Mouse (Mus musculus) c-Kit-positive CD71-negative TER-119-negative erythroid progenitor cells, embryonic 14.5 days (primary cell): ENCODE data around the gene Serf2.
A peak's percentile ranks its signal among the peaks of the same experiment; 100 is the strongest.

Source experiments
- DNase-seq: peaks from one replicate; pipeline ENCODE4 v3.0.0-alpha.2; 2013; ENCODE audit warnings: low read depth

Serf2 gene

DNA sequence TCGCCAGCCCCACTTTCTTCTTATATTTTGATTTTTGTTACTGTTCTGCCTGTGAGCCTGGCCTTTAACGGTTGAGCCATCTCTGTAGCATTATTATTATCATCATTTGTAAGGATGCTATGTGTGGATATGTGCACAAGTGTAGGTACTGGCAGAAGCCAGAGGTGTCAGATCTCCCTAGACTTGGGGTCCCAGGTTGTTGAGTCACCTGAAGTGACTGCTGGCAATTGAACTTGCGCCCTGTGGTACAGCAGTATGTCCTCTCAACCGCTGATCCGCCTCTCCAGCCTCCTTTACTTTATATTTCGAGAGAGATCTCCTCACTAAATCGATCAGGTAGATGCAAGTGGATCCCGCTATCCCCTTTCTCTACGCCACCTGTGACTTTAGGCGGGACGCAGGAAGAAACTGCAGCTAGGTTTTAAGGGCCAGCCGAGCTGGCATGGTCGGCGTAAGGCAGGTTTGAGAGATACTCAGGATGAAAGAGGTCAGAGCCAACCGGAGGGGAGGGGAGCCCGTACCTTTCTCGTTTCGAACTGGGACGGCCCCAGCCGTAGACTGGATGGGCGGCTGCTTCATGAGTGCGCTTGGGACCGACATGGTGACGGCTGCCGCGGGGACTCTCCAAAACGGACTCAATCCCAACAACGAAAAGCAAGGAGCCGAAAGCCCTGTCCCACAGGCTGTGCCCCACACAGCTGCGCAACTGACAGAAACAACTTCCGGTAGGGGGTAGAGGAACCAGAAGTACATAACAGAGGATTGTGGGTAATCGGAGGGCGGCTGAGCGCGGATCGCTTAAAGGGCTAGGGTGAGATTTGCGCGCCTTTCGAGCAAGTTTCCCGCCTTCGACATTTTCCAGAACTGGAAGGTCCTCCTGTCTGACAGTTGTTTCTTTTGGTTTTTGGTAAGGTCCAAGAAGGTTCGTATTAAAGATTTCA is 57.2 kb downstream of the Serf2 start, which contains the start of the genes Mfap1a and Wdr76:
Mfap1a (minus strand) TSS at position 724 of the 941 bp plus-strand sequence.
Wdr76 (plus strand) TSS at position 782 of the 941 bp plus-strand sequence.
- peak; percentile 84 for DNase-seq

DNA sequence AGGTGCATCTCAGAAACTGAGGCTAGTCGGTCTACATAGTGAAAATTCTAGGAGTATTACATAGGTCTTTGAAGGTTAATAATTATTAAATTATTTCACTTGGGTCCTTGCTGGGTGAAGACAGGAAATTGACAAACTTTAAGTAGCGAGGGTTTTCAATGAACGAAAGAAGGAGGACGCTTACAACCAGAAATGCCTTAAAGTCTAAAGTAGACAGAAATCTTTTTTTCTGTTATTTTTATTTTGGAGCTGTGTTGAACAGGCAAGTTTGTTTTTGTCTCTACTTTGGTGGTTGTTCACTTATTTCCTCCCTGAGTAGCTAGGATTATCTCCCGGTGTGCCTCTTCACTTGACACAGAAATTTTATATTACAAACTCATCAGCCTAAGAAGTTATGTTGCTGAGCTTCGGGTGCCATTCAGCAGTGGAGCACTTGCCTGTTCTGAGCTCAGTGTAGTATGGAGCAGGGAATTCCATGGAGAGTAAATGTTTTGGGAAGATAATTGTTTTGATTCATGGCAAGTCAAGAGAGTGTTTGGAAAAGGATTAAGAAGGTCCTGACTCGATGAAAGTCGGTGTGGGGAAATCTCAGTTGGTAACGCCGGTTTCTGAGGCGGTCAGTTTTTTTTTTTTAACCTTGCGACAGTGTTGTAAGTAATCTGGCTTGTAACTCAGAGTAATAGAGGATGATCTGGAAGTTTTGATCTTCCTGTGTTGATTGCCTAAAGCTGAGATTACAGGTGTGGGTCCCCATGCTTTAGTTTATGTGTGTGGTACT is 58.4 kb downstream of the Serf2 start:
- DNase-seq: no peak
